Mouse (Mus musculus) T-helper 2 cell (primary cell): ENCODE measurements at regions not wholly inside any gene's neighbourhood (a gene's known extent, or its start where the extent isn't known, plus 50 kb on each side); places are given as distances from the start of the nearest gene placed in this dataset.
"Not testable (repeated sequence)": the region's sequence is repeated elsewhere in the genome, so short reads cannot be mapped to it uniquely, and the experiment has no call there.

ENCODE experiments used
- in situ Hi-C: fragments of 300-600 bp; cut with MboI, MseI; formaldehyde crosslinking; loops from one replicate; pipeline ENCODE4 v1.15.1; 2025; ENCODE audit warnings: high pct_unique_total_duplicates

GRCm38 (mm10) chr17:63704991-63705390, 157.9 kb upstream of the Fer start:
- in situ Hi-C loops = loop anchor here (25.0 kb wide), 1 partner anchor 943 kb away; no protein-coding TSS in a partner anchor

- in situ Hi-C loops = loop anchor here (25.0 kb wide), 1 partner anchor 951 kb away; no protein-coding TSS in a partner anchor
These were observed 149.9 kb upstream of the Fer start for GRCm38 (mm10) chr17:63712937-63713336.

GRCm38 (mm10) chr17:63715687-63716086, 147.2 kb upstream of the Fer start:
- in situ Hi-C loops = loop anchor here (25.0 kb wide), 1 partner anchor 953 kb away; no protein-coding TSS in a partner anchor

- in situ Hi-C loops = loop anchor here (25.0 kb wide), 1 partner anchor 954 kb away; no protein-coding TSS in a partner anchor
These were observed 146.7 kb upstream of the Fer start for GRCm38 (mm10) chr17:63716161-63716560.

- in situ Hi-C loops = loop anchor here (25.0 kb wide), 1 partner anchor 955 kb away; no protein-coding TSS in a partner anchor
These were observed 145.7 kb upstream of the Fer start for GRCm38 (mm10) chr17:63717051-63717578.

GRCm38 (mm10) chr17:63718972-63719715, 143.7 kb upstream of the Fer start:
- in situ Hi-C loops = loop anchor here (25.0 kb wide), 1 partner anchor 957 kb away; no protein-coding TSS in a partner anchor

GRCm38 (mm10) chr17:63719771-63720170, 143.1 kb upstream of the Fer start:
- in situ Hi-C loops = loop anchor here (25.0 kb wide), 1 partner anchor 957 kb away; no protein-coding TSS in a partner anchor

- in situ Hi-C loops = loop anchor here (25.0 kb wide), 1 partner anchor 959 kb away; no protein-coding TSS in a partner anchor
These were observed 142.0 kb upstream of the Fer start for GRCm38 (mm10) chr17:63720883-63721282.

- in situ Hi-C loops = loop anchor here (25.0 kb wide), 1 partner anchor 960 kb away; no protein-coding TSS in a partner anchor
These were observed 140.3 kb upstream of the Fer start for GRCm38 (mm10) chr17:63722434-63723004.

- in situ Hi-C loops = no loop called here
These were observed 124.7 kb upstream of the Fer start for GRCm38 (mm10) chr17:63738206-63738605.

GRCm38 (mm10) chr17:63739710-63740109, 123.2 kb upstream of the Fer start:
- in situ Hi-C loops = no loop called here

GRCm38 (mm10) chr17:63749257-63749656, 113.6 kb upstream of the Fer start:
- in situ Hi-C loops = not testable (repeated sequence)

GRCm38 (mm10) chr17:63754399-63754798, 108.5 kb upstream of the Fer start:
- in situ Hi-C loops = no loop called here

GRCm38 (mm10) chr17:63757896-63758695, 104.8 kb upstream of the Fer start:
- in situ Hi-C loops = no loop called here

GRCm38 (mm10) chr17:63758817-63759404, 104.0 kb upstream of the Fer start:
- in situ Hi-C loops = no loop called here

GRCm38 (mm10) chr17:63761058-63761457, 101.8 kb upstream of the Fer start:
- in situ Hi-C loops = no loop called here

GRCm38 (mm10) chr17:63771111-63771510, 91.8 kb upstream of the Fer start:
- in situ Hi-C loops = no loop called here

GRCm38 (mm10) chr17:63784381-63785116, 78.3 kb upstream of the Fer start:
- in situ Hi-C loops = no loop called here

- in situ Hi-C loops = no loop called here
These were observed 76.4 kb upstream of the Fer start for GRCm38 (mm10) chr17:63786444-63786843.

GRCm38 (mm10) chr17:63794352-63794751, 68.5 kb upstream of the Fer start:
- in situ Hi-C loops = no loop called here
